Mouse (Mus musculus) right cerebral cortex, postnatal 4 days (tissue): ENCODE measurements around the gene Pgm5.

Experiments
- DNase-seq: peaks from one replicate; pipeline ENCODE4 v3.0.0-alpha.2; 2022

The Pgm5 gene

GRCm38 (mm10) chr19:24652342-24653019, 209.2 kb downstream of the Pgm5 start:
- no peak for DNase-seq

- DNase-seq, result no peak
These were observed 210.1 kb downstream of the Pgm5 start for GRCm38 (mm10) chr19:24651595-24651994.

GRCm38 (mm10) chr19:24650428-24650827, 211.2 kb downstream of the Pgm5 start:
- DNase-seq, result no peak

GRCm38 (mm10) chr19:24648016-24648415, 213.6 kb downstream of the Pgm5 start:
- DNase-seq, result no peak

GRCm38 (mm10) chr19:24646162-24646829, 215.4 kb downstream of the Pgm5 start:
- DNase-seq, result no peak

- no peak for DNase-seq
These were observed 216.7 kb downstream of the Pgm5 start for GRCm38 (mm10) chr19:24644971-24645370.

- no peak for DNase-seq
These were observed 220.7 kb downstream of the Pgm5 start for GRCm38 (mm10) chr19:24640982-24641381.

- DNase-seq, result no peak
These were observed 223.7 kb downstream of the Pgm5 start for GRCm38 (mm10) chr19:24637988-24638387.

GRCm38 (mm10) chr19:24636616-24637015, 225.0 kb downstream of the Pgm5 start:
- DNase-seq, result no peak

- peak; percentile 65 for DNase-seq
These were observed 227.1 kb downstream of the Pgm5 start for GRCm38 (mm10) chr19:24634602-24635001.
